Mouse (Mus musculus): Measurements from ENCODE around the gene Atxn7l3b. TPM values are rescaled to one million over a fixed set of nuclear protein-coding genes. Genes with fewer than 3 reads are reported as not detected.

The Atxn7l3b gene
- total and polyA plus RNA-seq, 3 experiments, result 34.0 to 55.4 (median 53.8) TPM

DNA sequence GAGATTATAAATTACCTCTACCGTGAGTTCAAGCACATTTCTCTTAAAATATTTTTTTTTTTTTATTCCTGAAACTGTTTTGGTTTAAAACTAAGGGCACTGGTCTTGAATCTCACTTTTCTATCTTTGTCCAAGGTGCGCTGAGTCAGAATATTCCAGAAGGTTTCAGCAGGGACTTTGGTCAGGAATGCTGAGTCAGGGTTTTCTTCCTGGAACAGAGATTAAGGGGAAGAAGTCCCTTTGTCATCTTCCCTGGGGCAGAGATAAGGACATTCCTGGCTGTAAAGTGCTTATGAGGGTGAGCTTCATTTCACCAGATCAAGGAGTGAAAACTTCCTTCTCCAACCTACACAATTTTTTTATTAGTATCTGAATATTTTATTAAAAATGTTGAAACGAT is 46.7 kb downstream of the Atxn7l3b start:
- H3K4me2 ChIP-seq (ENCODE audit: insufficient read depth, low read depth, poor library complexity, severe bottlenecking), result no peak overlapping the region
- TF ChIP-seq ZKSCAN1 (IDR thresholded peaks at IDR 0.05; ENCODE audit: borderline replicate concordance, low read depth, low read length) (no peak), MAFK (IDR thresholded peaks at IDR 0.05; ENCODE audit: insufficient replicate concordance, low read length) (peak; percentile 89), PAX5 (IDR thresholded peaks at IDR 0.05; ENCODE audit: low read length) (no peak), USF2 (conservative IDR thresholded peaks at IDR 0.05; ENCODE audit: low read depth, low read length) (no peak), HCFC1 (IDR thresholded peaks at IDR 0.05; ENCODE audit: low read depth, low read length) (no peak), RCOR1 (conservative IDR thresholded peaks at IDR 0.05; ENCODE audit: low read depth, low read length) (no peak)
- H3K9ac ChIP-seq (ENCODE audit: insufficient read depth, low read depth), result no peak overlapping the region
- DNase-seq (ENCODE audit: extremely low read depth), result no peak
- in situ Hi-C loops (cut with MboI; ENCODE audit: low pct_ligation_motif_present, low pct_unique_long_range_greater_than_20kb, low sequenced_read_pairs), result no loop called here
- no peaks in the 10 kb centered on the region for H3K9me3 ChIP-seq (replicated peaks; ENCODE audit: low read length)
- no peaks in the 10 kb centered on the region for H3K36me3 ChIP-seq (replicated peaks in 1 of 2; ENCODE audit: control insufficient read depth in 1 of 2, insufficient read depth in 1 of 2, low read length in 1 of 2)
- no peaks in the 10 kb centered on the region for H3K4me1 ChIP-seq (ENCODE audit: control insufficient read depth in 1 of 2, insufficient read depth in 2 of 2)
- H3K27ac ChIP-seq (ENCODE audit: insufficient read depth, low read depth), result no peak overlapping the region
- dilution Hi-C loops (cut with MboI; ENCODE audit: extremely low pct_ligation_motif_present, extremely low pct_unique_long_range_greater_than_20kb, low sequenced_read_pairs), result no loop called here
- no peaks in the 10 kb centered on the region for H3K27me3 ChIP-seq (replicated peaks)
- no peaks in the 10 kb centered on the region for H3K79me2 ChIP-seq (replicated peaks; ENCODE audit: control insufficient read depth, extremely low read depth, insufficient read depth, poor library complexity, severe bottlenecking)
- no peak overlapping the region for H3K4me3 ChIP-seq (replicated peaks in 1 of 3; ENCODE audit: low read depth in 2 of 3, low read length in 2 of 3, poor library complexity in 1 of 3)

DNA sequence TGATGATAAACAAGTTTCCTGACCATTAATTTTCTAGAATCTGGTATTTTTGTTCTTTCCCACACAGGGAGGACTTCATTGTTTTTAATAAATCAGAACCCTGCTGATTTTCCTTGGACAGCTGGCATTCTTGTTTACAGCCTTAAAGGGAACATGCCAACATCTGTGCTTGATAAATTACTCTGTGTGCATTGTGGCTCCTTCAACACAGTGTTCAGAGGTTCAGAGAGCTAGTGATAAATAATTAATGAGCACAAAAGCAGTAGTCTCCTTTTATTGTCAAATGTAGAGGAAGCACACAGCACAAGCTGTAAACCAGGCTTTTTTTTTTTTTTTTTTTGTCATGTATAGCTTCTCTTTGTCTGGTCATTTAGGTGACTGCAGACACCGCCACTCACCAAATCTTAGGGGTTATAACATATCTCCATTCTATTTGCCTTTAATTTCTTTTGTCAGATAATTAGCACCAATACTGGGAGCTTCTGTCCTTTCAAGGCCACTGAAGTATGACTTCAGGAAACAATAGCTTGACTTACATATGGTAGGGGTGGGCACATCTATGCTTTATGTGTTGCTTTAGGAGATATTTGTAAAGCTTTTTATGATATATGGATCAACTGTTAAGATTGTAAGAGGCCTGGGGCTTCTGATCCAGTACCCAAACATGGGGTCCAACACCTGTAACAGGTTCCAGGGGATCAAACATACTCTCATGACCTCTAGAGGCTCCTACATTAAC is 52.0 kb downstream of the Atxn7l3b start:
- Histone ChIP-seq H3K27ac (ENCODE audit: insufficient read depth, low read depth) (no peak overlapping the region), H3K36me3 (replicated peaks in 1 of 2; ENCODE audit: control insufficient read depth in 1 of 2, insufficient read depth in 1 of 2, low read length in 1 of 2) (no peaks in the 10 kb centered on the region), H3K4me1 (ENCODE audit: control insufficient read depth in 1 of 2, insufficient read depth in 2 of 2) (no peaks in the 10 kb centered on the region), H3K9me3 (replicated peaks; ENCODE audit: low read length) (no peaks in the 10 kb centered on the region), H3K79me2 (replicated peaks; ENCODE audit: control insufficient read depth, extremely low read depth, insufficient read depth, poor library complexity, severe bottlenecking) (no peaks in the 10 kb centered on the region), H3K27me3 (replicated peaks) (no peaks in the 10 kb centered on the region), H3K4me2 (ENCODE audit: insufficient read depth, low read depth, poor library complexity, severe bottlenecking) (no peak overlapping the region), H3K4me3 (replicated peaks in 1 of 3; ENCODE audit: low read depth in 2 of 3, low read length in 2 of 3, poor library complexity in 1 of 3) (no peak overlapping the region), H3K9ac (ENCODE audit: insufficient read depth, low read depth) (no peak overlapping the region)
- TF ChIP-seq MXI1 (IDR thresholded peaks at IDR 0.05; ENCODE audit: low read depth, low read length) (no peak), ZNF384 (IDR thresholded peaks at IDR 0.05; ENCODE audit: low read depth, low read length) (no peak), CHD2 (IDR thresholded peaks at IDR 0.05; ENCODE audit: low read length) (no peak), JUND (conservative IDR thresholded peaks at IDR 0.05; ENCODE audit: low read depth, low read length) (no peak), BHLHE40 (IDR thresholded peaks at IDR 0.05; ENCODE audit: low read depth, low read length) (no peak), EP300 (IDR thresholded peaks at IDR 0.05; ENCODE audit: low read length) (no peak), CTCF (conservative IDR thresholded peaks at IDR 0.05 in 1 of 2, IDR thresholded peaks at IDR 0.05 in 1 of 2; ENCODE audit: low read depth in 2 of 2, low read length in 2 of 2) (no peak), USF2 (conservative IDR thresholded peaks at IDR 0.05; ENCODE audit: low read depth, low read length) (no peak), CHD1 (IDR thresholded peaks at IDR 0.05; ENCODE audit: low read depth, low read length) (no peak), KAT2A (IDR thresholded peaks at IDR 0.05; ENCODE audit: insufficient replicate concordance, low read length) (no peak)
- in situ Hi-C loops (cut with MboI; ENCODE audit: low pct_ligation_motif_present, low pct_unique_long_range_greater_than_20kb, low sequenced_read_pairs) (no loop called here), dilution Hi-C loops (cut with MboI; ENCODE audit: extremely low pct_ligation_motif_present, extremely low pct_unique_long_range_greater_than_20kb, low sequenced_read_pairs) (no loop called here)
- DNase-seq (ENCODE audit: extremely low read depth), result no peak

Measured in CH12.LX (cell line).